Comparison of ENCODE assay signal across 8 mouse cellular contexts in the genomic region with DNA sequence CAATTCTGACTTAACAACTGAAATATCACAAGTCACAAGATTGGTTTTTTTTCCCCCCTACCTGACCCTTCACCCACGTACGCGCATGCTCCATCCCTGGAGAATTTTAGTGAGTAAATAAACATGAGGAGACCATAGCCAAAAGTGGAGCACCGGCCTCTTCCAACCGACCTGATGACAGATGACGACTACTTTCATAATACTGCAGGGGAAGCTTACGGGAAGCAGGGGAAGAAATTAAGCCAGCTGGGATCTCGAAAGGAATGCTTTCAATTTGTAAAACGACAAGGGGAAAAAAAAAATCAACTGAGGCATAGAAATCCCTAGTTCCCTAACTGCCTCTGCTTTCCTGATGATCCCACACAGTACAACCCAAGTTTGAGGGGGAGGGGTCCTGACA. TPM values are rescaled to one million over a fixed set of nuclear protein-coding genes. Genes with fewer than 3 reads are reported as not detected.
DNase-seq lines count a peak whose midpoint lies in the region; ATAC-seq and TF ChIP-seq lines count a peak whose summit lies in the region.

No protein-coding gene starts in this region.

- peaks cover 6% of the 10 kb centered on the region; the same call in 1 of the 2 replicates for H3K4me1 ChIP-seq in kidney, embryonic 14.5 days (ENCODE audit: control insufficient read depth, insufficient read depth, low read length)
- peaks cover 51% of the 10 kb centered on the region for H3K4me1 ChIP-seq in hindbrain, embryonic 15.5 days (replicated peaks)
- peaks cover 11% of the 10 kb centered on the region; the same call in 1 of the 2 replicates for H3K4me1 ChIP-seq in midbrain, embryonic 14.5 days (ENCODE audit: control insufficient read depth, insufficient read depth, low read length)

- no peak for TF ChIP-seq POLR2A in brain, embryonic 14.5 days (IDR thresholded peaks at IDR 0.05; ENCODE audit: borderline replicate concordance, extremely low read depth, insufficient read depth, insufficient read length, poor library complexity, severe bottlenecking)

- H3K4me3 ChIP-seq in kidney, embryonic 14.5 days (ENCODE audit: low read length), result peak overlapping the region; percentile 95
- peak overlapping the region; percentile 92 for H3K4me3 ChIP-seq in hindbrain, embryonic 15.5 days
- H3K4me3 ChIP-seq in midbrain, embryonic 14.5 days (replicated peaks; ENCODE audit: low read depth, low read length), result peak overlapping the region; percentile 91

- WGBS in kidney, embryonic 14.5 days, result under 1% methylated on average over 9 of the region's 9 CpGs
- under 1% methylated on average over 9 of the region's 9 CpGs for WGBS in hindbrain, embryonic 15.5 days
- 2% methylated on average over 9 of the region's 9 CpGs for WGBS in midbrain, embryonic 14.5 days

- no peak for DNase-seq in kidney, postnatal 4 days
- DNase-seq in brain, embryonic 14.5 days (ENCODE audit: low read depth), result peak; percentile 41
- DNase-seq in midbrain, embryonic 14.5 days, result peak; percentile 30
- DNase-seq in urinary bladder, postnatal 10 days (ENCODE audit: low spot score), result no peak
- no peak for DNase-seq in right cerebral cortex, postnatal 25 days

- no peak overlapping the region for H3K27ac ChIP-seq in kidney, embryonic 14.5 days (ENCODE audit: low read depth, low read length)
- peak overlapping the region; percentile 99 for H3K27ac ChIP-seq in hindbrain, embryonic 15.5 days (replicated peaks)
- H3K27ac ChIP-seq in midbrain, embryonic 14.5 days (replicated peaks; ENCODE audit: low read depth, low read length), result 0 out of 2 replicates have a peak overlapping the region, but pooled peaks have one; percentile 46

- no peaks in the 10 kb centered on the region for H3K27me3 ChIP-seq in kidney, embryonic 14.5 days (ENCODE audit: control insufficient read depth, insufficient read depth, low read length)
- H3K27me3 ChIP-seq in hindbrain, embryonic 15.5 days, result no peaks in the 10 kb centered on the region
- H3K27me3 ChIP-seq in midbrain, embryonic 14.5 days (ENCODE audit: control insufficient read depth, insufficient read depth, low read length), result no peaks in the 10 kb centered on the region

- H3K9ac ChIP-seq in kidney, embryonic 14.5 days (ENCODE audit: low read depth, low read length), result peak overlapping the region; percentile 92; the same call in 1 of the 2 replicates
- peak overlapping the region; percentile 89 for H3K9ac ChIP-seq in hindbrain, embryonic 15.5 days
- peak overlapping the region; percentile 85 for H3K9ac ChIP-seq in midbrain, embryonic 14.5 days (replicated peaks; ENCODE audit: low read length)

- TF ChIP-seq CTCF in brain, embryonic 14.5 days (IDR thresholded peaks at IDR 0.05; ENCODE audit: borderline replicate concordance, extremely low read depth, insufficient read depth, insufficient read length), result no peak

- no peak for ATAC-seq in kidney, embryonic 14.5 days (ENCODE audit: low FRiP score, low TSS enrichment)
- no peak for ATAC-seq in hindbrain, embryonic 15.5 days (ENCODE audit: low FRiP score, low read depth)
- ATAC-seq in midbrain, embryonic 14.5 days (ENCODE audit: low FRiP score, low TSS enrichment), result no peak
- ATAC-seq in erythroid progenitor cell, adult 5-6 weeks (replicated peaks; ENCODE audit: low FRiP score, poor library complexity, severe bottlenecking), result no peak

- no peaks in the 10 kb centered on the region for H3K9me3 ChIP-seq in kidney, embryonic 14.5 days (ENCODE audit: control insufficient read depth, low read length)
- H3K9me3 ChIP-seq in hindbrain, embryonic 15.5 days, result no peaks in the 10 kb centered on the region
- H3K9me3 ChIP-seq in midbrain, embryonic 14.5 days (ENCODE audit: control insufficient read depth, low read length), result no peaks in the 10 kb centered on the region

- no peaks in the 10 kb centered on the region for H3K36me3 ChIP-seq in kidney, embryonic 14.5 days (ENCODE audit: control insufficient read depth, insufficient read depth, low read length)
- H3K36me3 ChIP-seq in hindbrain, embryonic 15.5 days, result no peaks in the 10 kb centered on the region
- H3K36me3 ChIP-seq in midbrain, embryonic 14.5 days (ENCODE audit: control insufficient read depth, insufficient read depth, low read length), result no peaks in the 10 kb centered on the region

- H3K4me2 ChIP-seq in kidney, embryonic 14.5 days (replicated peaks; ENCODE audit: low read depth, low read length), result peak overlapping the region; percentile 68
- H3K4me2 ChIP-seq in hindbrain, embryonic 15.5 days, result peak overlapping the region; percentile 84
- H3K4me2 ChIP-seq in midbrain, embryonic 14.5 days (ENCODE audit: low read length), result peak overlapping the region; percentile 71

RNA-seq across cellular contexts. Expression of a gene that starts 1.8 kb away (rescaled TPM):
- 42.9 and 44.9 TPM in 2 replicates for polyA plus RNA-seq in kidney, embryonic 14.5 days (2014; fragmentation: Nextera tagmentation; extraction: Ambion mirVana)
- 76.5 and 131 TPM in 2 replicates for polyA plus RNA-seq in brain, embryonic 14.5 days (2012; rRNA removed)
- polyA plus RNA-seq in hindbrain, embryonic 15.5 days (2015; fragmentation: Nextera tagmentation; extraction: Ambion mirVana), result 57.5 and 63.6 TPM in 2 replicates
- 56.8 and 59.1 TPM in 2 replicates for polyA plus RNA-seq in midbrain, embryonic 14.5 days (2014; fragmentation: Nextera tagmentation; extraction: Ambion mirVana)
- 26.4 and 29.2 TPM in 2 replicates for total RNA-seq in erythroid progenitor cell, adult 5-6 weeks (2015; ENCODE audit: low replicate concordance)
- total RNA-seq in erythroid progenitor cell, adult 5-6 weeks (2017; ENCODE audit: low replicate concordance), result 17.5 and 21.9 TPM in 2 replicates

RNA-seq across cellular contexts. Expression of a gene that starts 30.0 kb away (rescaled TPM):
- polyA plus RNA-seq in kidney, embryonic 14.5 days (2014; fragmentation: Nextera tagmentation; extraction: Ambion mirVana), result 1.1 and 1.8 TPM in 2 replicates
- 0.21 TPM in 1 of 2 replicates, not detected in the other for polyA plus RNA-seq in brain, embryonic 14.5 days (2012; rRNA removed)
- polyA plus RNA-seq in hindbrain, embryonic 15.5 days (2015; fragmentation: Nextera tagmentation; extraction: Ambion mirVana), result not detected in 2 replicates
- polyA plus RNA-seq in midbrain, embryonic 14.5 days (2014; fragmentation: Nextera tagmentation; extraction: Ambion mirVana), result 0.50 TPM in 1 of 2 replicates, not detected in the other
- total RNA-seq in erythroid progenitor cell, adult 5-6 weeks (2015; ENCODE audit: low replicate concordance), result not detected in 2 replicates
- not detected in 2 replicates for total RNA-seq in erythroid progenitor cell, adult 5-6 weeks (2017; ENCODE audit: low replicate concordance)

RNA-seq across cellular contexts. Expression of a gene that starts 52.4 kb away (rescaled TPM):
- polyA plus RNA-seq in kidney, embryonic 14.5 days (2014; fragmentation: Nextera tagmentation; extraction: Ambion mirVana), result 0.38 TPM in 1 of 2 replicates, not detected in the other
- not detected in 2 replicates for polyA plus RNA-seq in brain, embryonic 14.5 days (2012; rRNA removed)
- polyA plus RNA-seq in hindbrain, embryonic 15.5 days (2015; fragmentation: Nextera tagmentation; extraction: Ambion mirVana), result 0.37 and 0.52 TPM in 2 replicates
- polyA plus RNA-seq in midbrain, embryonic 14.5 days (2014; fragmentation: Nextera tagmentation; extraction: Ambion mirVana), result not detected in 2 replicates
- total RNA-seq in erythroid progenitor cell, adult 5-6 weeks (2015; ENCODE audit: low replicate concordance), result not detected in 2 replicates
- not detected in 2 replicates for total RNA-seq in erythroid progenitor cell, adult 5-6 weeks (2017; ENCODE audit: low replicate concordance)

Comparison
In these comparisons a context has a peak if more than half of its experiments do, and no peak if none do; other contexts are left out.
1. DNase-seq: peak in brain, embryonic 14.5 days (single experiment) and midbrain, embryonic 14.5 days (single experiment); none in kidney, postnatal 4 days (0 of 2), urinary bladder, postnatal 10 days (single experiment) and right cerebral cortex, postnatal 25 days (single experiment).
2. Peak in every context shown above with its lines, with median percentiles within 50 percentile points of each other: H3K4me2 ChIP-seq, H3K4me3 ChIP-seq and H3K9ac ChIP-seq.